Mouse (Mus musculus): Measurements from ENCODE around the gene Csrnp1.
A peak's percentile ranks its signal among the peaks of the same experiment; 100 is the strongest.

Csrnp1 gene

GRCm38 (mm10) chr9:119976704-119977556 lies 7.5 kb downstream of the Csrnp1 start:
- peak; percentile 53 to 59 for DNase-seq

GRCm38 (mm10) chr9:119975286-119975685 lies 9.2 kb downstream of the Csrnp1 start:
- DNase-seq: no peak

GRCm38 (mm10) chr9:119974609-119975008 lies 9.8 kb downstream of the Csrnp1 start:
- DNase-seq: peak; percentile 64 to 66

- DNase-seq: peak; percentile 77 to 80
Measured at GRCm38 (mm10) chr9:119973869-119974520, 10.5 kb downstream of the Csrnp1 start.

- no peak for DNase-seq
Measured at GRCm38 (mm10) chr9:119973281-119973680, 11.2 kb downstream of the Csrnp1 start.

- DNase-seq: no peak
Measured at GRCm38 (mm10) chr9:119972582-119972981, 11.9 kb downstream of the Csrnp1 start.

GRCm38 (mm10) chr9:119972166-119972565 lies 12.3 kb downstream of the Csrnp1 start:
- no peak for DNase-seq

GRCm38 (mm10) chr9:119970763-119971656 lies 13.4 kb downstream of the Csrnp1 start:
- no peak for DNase-seq

GRCm38 (mm10) chr9:119970221-119970620 lies 14.2 kb downstream of the Csrnp1 start:
- peak; percentile 78 to 82 for DNase-seq

- DNase-seq: no peak
Measured at GRCm38 (mm10) chr9:119969811-119970210, 14.6 kb downstream of the Csrnp1 start.

GRCm38 (mm10) chr9:119966221-119966910 lies 18.1 kb downstream of the Csrnp1 start:
- DNase-seq: no peak

- DNase-seq: no peak
Measured at GRCm38 (mm10) chr9:119965186-119965585, 19.3 kb downstream of the Csrnp1 start.

- no peak for DNase-seq
Measured at GRCm38 (mm10) chr9:119964206-119964605, 20.3 kb downstream of the Csrnp1 start.

- peak; percentile 88 to 89 for DNase-seq
Measured at GRCm38 (mm10) chr9:119962987-119963667, 21.3 kb downstream of the Csrnp1 start.

- no peak for DNase-seq
Measured at GRCm38 (mm10) chr9:119962216-119962615, 22.2 kb downstream of the Csrnp1 start.

GRCm38 (mm10) chr9:119958835-119959234 lies 25.6 kb downstream of the Csrnp1 start:
- DNase-seq: no peak

- no peak for DNase-seq
Measured at GRCm38 (mm10) chr9:119951388-119951787, 33.1 kb downstream of the Csrnp1 start.

GRCm38 (mm10) chr9:119950434-119950833 lies 34.0 kb downstream of the Csrnp1 start:
- no peak for DNase-seq

- DNase-seq: no peak
Measured at GRCm38 (mm10) chr9:119948804-119949203, 35.7 kb downstream of the Csrnp1 start.

- DNase-seq: peak; percentile 73 to 74
Measured at GRCm38 (mm10) chr9:119945173-119945900, 39.1 kb downstream of the Csrnp1 start.

GRCm38 (mm10) chr9:119943326-119943725 lies 41.1 kb downstream of the Csrnp1 start:
- DNase-seq: no peak
